Mouse (Mus musculus) brain, embryonic 14.5 days (tissue): ENCODE data around the gene Smpdl3b. TPM values are rescaled to one million over a fixed set of nuclear protein-coding genes. Genes with fewer than 3 reads are reported as not detected.
"Not testable (repeated sequence)": the region's sequence is repeated elsewhere in the genome, so short reads cannot be mapped to it uniquely, and the experiment has no call there.

ENCODE experiments used
- DNase-seq: peaks from one replicate; pipeline ENCODE4 v3.0.0-alpha.2; 2011; ENCODE audit warnings: low read depth
- CTCF ChIP-seq: fragments of 200-500 bp; IDR thresholded peaks from 2 replicates; pipeline ENCODE4 v1.5.1; 2012; ENCODE audit warnings: inconsistent platforms, mild to moderate bottlenecking, moderate library complexity, borderline replicate concordance; ENCODE audit not compliant: insufficient read depth, insufficient read length; ENCODE audit errors: extremely low read depth
- POLR2A ChIP-seq: fragments of 200-500 bp; IDR thresholded peaks from 2 replicates; pipeline ENCODE4 v1.6.1; 2012; ENCODE audit warnings: mild to moderate bottlenecking, inconsistent platforms, borderline replicate concordance; ENCODE audit not compliant: poor library complexity, insufficient read depth, insufficient read length, severe bottlenecking; ENCODE audit errors: extremely low read depth
- polyA plus RNA-seq: library from polyadenylated mRNA; depleted of rRNA; stranded (reverse); fragments of >200 nt; gene quantifications from 2 replicates; pipeline ENCODE4 v1.2.3, GENCODE M21; 2012

The Smpdl3b gene
- polyA plus RNA-seq, 1 experiment: 0.78 TPM

DNA sequence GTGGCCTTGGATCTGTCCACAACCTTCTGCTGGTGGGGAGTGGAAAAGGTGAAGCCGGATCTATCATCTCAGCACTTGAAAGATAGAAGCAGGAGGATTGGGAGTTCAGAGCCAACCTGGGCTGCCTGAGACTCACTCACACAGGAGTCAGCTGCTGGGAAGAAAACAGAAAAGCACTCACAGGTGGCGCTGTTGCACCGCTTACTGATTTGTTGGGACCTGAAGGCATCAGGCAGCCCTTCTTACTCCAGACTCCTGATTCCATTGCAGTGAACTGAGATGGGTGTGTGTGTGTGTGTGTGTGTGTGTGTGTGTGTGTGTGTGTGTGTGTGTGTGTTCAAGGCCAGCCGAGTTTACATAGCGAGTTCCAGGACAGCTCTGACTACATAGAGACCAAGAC lies 19.7 kb upstream of the Smpdl3b start:
- peak; percentile 52 for DNase-seq
- TF ChIP-seq POLR2A (no peak), CTCF (peak; percentile 60)

DNA sequence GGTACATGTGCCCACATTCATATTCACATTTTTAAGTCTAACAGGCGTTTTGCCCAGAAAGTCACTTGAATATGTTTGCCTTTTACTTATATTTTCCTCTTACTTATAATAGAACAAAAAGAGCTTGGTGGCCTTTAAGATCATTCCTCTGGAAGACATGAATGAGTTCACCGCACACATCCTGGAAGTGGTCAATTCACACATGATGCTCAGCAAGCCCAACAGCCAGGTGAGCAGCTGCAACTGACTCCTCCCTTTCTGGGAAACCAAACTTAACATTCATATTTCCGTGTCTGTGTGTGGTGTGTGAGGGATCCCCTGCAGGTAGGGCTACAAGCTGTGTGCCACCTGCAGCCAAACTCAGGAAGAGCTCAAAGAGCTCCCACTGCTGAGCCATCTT lies 17.9 kb upstream of the Smpdl3b start:
- TF ChIP-seq POLR2A (no peak), CTCF (no peak)

DNA sequence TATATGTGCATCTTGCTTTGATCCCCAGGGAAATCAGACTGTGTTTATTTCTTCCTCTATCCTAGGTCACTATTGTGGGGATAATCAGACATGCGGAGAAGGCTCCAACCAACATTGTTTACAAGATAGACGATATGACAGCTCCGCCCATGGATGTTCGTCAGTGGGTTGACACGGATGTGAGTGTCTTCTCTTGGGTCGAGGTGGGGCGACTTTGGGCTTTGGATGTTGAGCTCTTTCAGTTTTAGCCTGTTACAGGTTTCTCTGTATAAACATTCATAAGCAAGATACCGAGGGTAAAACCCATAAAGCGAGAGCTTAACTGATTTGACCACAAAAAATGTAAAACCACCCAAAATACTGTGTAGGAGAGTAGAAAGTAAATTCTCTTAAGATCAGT lies 14.7 kb upstream of the Smpdl3b start:
- TF ChIP-seq POLR2A: no peak
- DNase-seq: no peak

More for the DNA sequence above, 17.9 kb upstream of the Smpdl3b start:
- DNase-seq: no peak

DNA sequence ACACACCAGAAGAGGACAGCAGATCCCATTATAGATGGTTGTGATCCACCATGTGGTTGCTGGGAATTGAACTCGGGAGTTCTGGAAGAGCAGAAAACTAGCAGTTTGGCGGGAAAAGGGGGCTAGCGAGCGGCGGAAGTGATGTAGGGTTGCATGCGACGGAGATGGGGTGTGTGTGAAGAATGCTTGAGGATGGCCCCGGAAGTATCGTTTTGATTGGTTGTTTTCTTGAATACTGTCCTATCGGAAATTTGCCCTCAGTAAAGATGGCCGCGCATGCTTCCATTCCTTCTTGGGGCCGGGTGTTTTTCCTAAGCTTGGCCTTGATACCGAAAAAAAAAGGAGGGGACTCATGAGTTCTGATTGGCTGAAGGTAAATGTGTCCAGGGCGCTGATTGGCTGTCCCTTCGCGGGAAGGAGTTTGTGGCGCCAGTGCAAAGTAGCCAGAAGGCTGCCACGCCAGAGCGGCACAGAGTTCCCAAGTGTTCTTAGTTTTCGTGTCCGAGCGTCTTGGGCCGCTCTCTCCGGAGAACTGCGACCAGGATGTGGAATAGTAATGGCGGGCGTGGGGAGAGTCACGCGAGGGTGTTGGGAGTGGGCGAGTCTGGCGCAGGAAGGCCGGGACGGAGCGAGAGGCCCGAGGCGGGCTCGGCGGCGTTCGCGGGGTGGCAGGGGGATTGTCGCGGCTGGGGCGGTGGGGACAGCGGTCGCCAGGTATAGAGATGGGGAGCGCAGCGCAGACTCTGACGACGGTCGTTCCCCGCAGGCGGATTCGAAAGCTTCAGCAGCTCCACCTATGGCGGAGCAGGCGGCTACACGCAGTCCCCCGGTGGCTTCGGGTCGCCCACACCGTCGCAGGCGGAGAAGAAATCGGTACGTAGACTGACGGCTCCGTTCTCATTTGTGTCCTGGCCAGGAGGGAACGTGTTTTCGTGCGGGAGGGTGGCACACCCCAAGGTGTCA lies 11.1 kb upstream of the Smpdl3b start, which contains the start of gene Rpa2:
TSS of gene Rpa2 (plus strand) at position 419 of the 963 bp plus-strand sequence.
- no peak for TF ChIP-seq POLR2A
- no peak for TF ChIP-seq CTCF
- DNase-seq: peak; percentile 100

DNA sequence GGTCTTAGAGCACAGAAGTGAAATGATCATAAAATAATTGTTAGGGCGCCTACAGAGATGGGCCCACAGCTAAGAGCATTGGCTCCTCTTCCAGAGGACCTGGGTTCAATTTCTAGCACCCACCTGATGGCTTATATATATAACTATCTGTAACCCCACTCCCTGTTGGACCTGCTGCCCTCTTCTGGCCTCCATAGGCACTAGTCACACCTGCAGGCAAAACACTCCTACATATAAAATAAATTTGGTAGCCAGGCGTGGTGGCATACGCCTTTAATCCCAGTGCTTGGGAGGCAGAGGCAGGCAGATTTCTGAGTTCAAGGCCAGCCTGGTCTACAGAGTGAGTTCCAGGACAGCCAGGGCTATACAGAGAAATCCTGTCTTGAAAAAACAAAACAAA lies 6.1 kb upstream of the Smpdl3b start:
- DNase-seq: not testable (repeated sequence)

DNA sequence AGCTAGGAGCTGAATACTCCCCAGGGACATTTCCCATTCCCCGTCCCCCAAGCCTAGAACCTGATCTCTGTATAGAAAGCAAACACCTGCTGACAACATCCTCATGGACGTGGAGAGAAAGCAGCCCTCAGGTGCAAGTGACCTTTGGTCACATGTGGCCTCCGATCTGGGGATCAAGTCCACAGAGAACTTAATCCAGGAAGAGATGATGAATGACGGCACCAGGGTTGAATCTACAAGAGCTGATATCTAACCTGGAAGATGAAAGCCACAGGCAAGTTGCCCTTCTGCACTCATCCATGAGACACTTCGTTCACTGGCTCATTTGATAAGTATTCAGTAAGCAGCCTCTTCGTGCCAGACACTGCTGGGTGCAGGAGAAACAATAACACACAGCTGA lies 5.5 kb upstream of the Smpdl3b start:
- TF ChIP-seq POLR2A (no peak), CTCF (no peak)
- DNase-seq: no peak

DNA sequence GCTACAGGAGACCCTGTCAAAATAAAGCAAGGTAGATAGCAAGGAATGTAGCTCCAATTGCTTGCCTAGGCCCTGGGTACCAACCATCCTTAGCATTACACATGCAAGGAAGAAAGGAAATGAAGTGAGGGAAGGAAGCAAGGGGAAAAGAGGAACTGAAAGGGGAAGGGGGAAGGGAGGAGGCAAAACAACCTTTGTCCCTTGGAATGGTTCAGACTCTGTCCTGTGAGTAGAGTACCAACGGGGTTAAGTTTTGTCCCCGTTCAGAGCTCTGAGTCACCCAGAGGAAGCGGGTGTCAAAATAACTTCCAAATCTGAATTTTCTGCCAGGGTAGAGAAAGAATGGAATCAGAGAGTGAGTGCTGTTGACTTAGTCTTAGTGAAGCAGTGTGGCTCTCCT lies 3.2 kb upstream of the Smpdl3b start:
- TF ChIP-seq POLR2A: no peak
- TF ChIP-seq CTCF: no peak
- no peak for DNase-seq

DNA sequence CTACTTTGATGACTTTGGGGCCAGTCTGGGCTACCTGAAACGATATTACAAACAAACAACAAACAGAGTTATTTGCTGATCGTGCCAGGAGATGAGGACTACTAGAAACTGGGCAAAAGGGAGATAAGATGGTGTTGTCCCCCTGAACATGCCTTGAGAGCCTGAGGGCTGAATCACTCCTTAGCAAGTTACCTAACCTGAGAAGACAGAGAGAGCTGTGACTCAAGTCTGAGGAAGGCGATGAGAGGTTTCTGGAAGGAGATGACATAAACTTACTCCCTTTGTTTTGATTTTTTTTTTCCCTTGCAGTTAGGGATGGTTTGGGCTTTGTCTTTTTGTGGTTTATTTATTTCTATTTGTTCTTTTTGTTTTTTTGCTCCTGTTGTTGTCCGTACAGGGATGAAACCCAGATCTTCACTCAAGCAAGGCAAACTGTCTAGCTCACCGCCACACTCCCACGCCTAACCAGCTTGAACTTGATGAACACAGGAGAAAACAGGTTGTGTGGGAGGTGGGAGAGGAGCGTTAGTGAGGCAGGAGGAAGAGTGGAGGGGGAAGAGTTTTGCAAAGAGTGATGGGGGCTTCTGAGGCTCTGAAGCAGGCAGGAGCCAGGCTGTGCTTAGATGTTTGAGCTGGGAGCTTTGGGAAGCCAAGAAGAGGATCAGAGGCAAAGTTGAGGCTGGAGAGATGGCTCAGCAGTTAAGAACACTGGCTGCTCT lies 740 bp upstream of the Smpdl3b start:
- DNase-seq: no peak
- TF ChIP-seq CTCF (no peak), POLR2A (no peak)

DNA sequence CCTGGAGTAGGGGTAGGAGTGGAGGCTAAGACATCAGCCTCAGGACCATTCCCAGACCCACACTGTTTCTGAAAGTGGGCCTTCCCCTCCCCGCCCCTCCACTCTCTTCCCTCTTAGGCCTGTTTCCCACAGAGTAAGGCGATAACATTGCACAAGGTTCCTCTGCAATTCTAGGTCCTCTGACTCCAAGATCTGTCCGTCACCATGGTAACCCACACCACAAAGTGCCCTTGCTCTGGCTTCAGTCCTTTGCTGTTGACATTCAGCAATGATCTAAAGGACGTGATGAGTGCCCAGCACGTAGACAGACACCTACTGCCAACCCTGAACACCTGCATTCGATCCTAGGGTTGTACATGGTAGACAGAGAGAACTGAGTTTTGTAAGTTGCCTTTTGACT lies 4.1 kb downstream of the Smpdl3b start:
- DNase-seq: peak; percentile 14
- TF ChIP-seq CTCF (no peak), POLR2A (no peak)

DNA sequence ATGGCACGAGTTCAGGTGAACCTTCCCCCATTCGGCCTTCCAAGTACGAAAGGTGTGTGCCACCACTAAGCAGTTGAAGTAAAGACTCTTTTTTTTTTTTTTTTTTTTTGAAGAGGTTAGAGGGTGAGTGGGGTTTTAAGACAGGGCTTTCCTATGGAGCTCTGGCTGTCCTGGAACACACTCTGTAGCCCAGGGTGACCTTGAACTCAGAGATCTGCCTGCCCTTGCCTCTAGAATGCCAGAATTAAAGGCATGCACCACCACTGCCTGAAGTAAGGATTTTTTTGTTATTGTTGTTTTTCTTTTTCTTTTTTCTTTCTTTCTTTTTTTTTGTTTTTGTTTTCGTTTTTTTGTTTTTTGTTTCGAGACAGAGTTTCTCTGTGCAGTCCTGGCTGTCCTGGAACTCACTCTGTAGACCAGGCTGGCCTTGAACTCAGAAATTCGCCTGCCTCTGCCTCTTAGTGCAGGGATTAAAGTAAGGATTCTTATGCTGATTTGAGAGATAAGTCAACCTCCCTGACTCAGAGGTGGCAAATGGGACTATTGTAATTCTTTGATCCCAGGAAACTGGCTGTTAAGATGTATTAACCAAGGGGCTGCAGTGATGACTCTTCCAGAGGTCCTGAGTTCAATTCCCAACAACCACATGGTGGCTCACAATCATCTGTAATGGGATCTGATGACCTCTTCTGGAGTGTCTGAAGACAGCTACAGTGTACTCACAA lies 7.6 kb downstream of the Smpdl3b start:
- no peak for TF ChIP-seq POLR2A
- TF ChIP-seq CTCF: no peak
- no peak for DNase-seq

DNA sequence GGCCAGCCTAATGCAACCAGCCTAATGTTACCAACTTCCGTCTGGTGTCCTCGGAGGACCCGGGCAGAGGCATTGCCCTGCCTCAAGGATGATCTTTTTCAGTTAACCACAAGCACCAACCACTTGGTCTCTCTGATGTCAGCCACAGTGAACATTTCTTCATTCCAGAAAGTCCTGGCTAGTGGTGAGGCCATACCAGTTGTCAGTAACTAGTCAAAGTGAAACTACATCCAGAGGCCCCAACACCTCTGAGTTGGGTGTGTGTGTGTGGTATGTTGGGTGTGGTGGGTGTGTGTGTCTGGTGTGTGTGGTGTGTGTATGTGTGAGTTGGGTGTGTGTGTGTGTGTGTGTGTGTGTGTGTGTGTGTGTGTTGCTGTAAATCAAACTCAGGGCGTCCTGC lies 8.3 kb downstream of the Smpdl3b start:
- no peak for DNase-seq
- TF ChIP-seq POLR2A: no peak
- no peak for TF ChIP-seq CTCF

DNA sequence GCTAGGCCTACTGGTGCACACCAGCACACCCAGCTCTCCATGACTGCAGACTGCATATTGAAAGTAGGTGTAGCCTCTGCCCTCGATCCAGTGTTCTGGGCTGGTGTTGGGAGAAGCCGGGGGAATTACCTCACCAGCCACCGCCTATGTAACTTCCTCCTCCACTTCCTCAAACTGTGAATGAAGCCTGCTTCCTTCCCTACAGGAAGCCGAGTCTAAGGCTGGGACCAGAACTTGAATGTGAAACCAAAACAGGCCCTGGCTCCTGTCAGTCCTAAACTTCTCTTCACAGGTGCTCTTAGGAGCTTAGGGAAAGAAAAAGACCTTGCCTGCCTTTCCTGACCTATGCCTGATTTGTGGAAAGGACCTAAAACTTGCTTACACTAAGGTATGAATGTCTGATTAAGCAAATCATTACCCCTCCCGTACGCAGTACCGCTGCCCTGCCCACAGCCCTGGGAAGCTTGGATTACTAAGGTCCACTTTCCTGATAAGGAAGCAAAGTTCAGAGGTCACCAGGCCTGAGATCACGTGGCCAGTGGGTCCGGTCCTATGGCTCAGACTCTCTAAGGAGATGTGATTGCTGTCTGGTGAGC lies 9.3 kb downstream of the Smpdl3b start:
- DNase-seq: no peak
- TF ChIP-seq CTCF (no peak), POLR2A (no peak)
